Mouse (Mus musculus) G1E (cell line): ENCODE data around the gene Plaur.

Source experiments
- CTCF ChIP-seq: IDR thresholded peaks from 2 replicates; pipeline ENCODE4 v1.5.1; 2012; ENCODE audit warnings: low read depth, low read length, inconsistent platforms, mixed read lengths
- GATA1 ChIP-seq: IDR thresholded peaks from 2 replicates; pipeline ENCODE4 v1.6.1; 2012; ENCODE audit warnings: borderline replicate concordance, low read length, inconsistent platforms, mixed read lengths
- POLR2AphosphoS5 ChIP-seq: IDR thresholded peaks from 2 replicates; pipeline ENCODE4 v1.6.1; 2012; ENCODE audit warnings: low read depth, low read length, inconsistent platforms; ENCODE audit not compliant: insufficient replicate concordance
- TAL1 ChIP-seq: conservative IDR thresholded peaks from 2 replicates; pipeline ENCODE4 v1.6.1; 2012; ENCODE audit warnings: low read depth, low read length, inconsistent platforms, mixed read lengths

GRCm38 (mm10) chr7:24478911-24479310 is 16.6 kb downstream of the Plaur start:
- TF ChIP-seq CTCF = no peak
- no peak for TF ChIP-seq POLR2AphosphoS5
- no peak for TF ChIP-seq TAL1
- no peak for TF ChIP-seq GATA1
